Mouse (Mus musculus) testis, adult 2 months (tissue): Measurements from ENCODE around the gene Stk36.

ENCODE experiments used
- CTCF ChIP-seq: fragments of 200-500 bp; IDR thresholded peaks from 2 replicates; pipeline ENCODE4 v1.5.1; 2012; ENCODE audit warnings: low read depth, mild to moderate bottlenecking, inconsistent platforms, low read length, moderate library complexity; ENCODE audit not compliant: control insufficient read depth, insufficient read depth, insufficient replicate concordance
- POLR2A ChIP-seq: fragments of 200-500 bp; IDR thresholded peaks from 2 replicates; pipeline ENCODE4 v1.6.1; 2012; ENCODE audit warnings: low read depth, mild to moderate bottlenecking, inconsistent platforms, low read length, moderate library complexity; ENCODE audit not compliant: control insufficient read depth

DNA sequence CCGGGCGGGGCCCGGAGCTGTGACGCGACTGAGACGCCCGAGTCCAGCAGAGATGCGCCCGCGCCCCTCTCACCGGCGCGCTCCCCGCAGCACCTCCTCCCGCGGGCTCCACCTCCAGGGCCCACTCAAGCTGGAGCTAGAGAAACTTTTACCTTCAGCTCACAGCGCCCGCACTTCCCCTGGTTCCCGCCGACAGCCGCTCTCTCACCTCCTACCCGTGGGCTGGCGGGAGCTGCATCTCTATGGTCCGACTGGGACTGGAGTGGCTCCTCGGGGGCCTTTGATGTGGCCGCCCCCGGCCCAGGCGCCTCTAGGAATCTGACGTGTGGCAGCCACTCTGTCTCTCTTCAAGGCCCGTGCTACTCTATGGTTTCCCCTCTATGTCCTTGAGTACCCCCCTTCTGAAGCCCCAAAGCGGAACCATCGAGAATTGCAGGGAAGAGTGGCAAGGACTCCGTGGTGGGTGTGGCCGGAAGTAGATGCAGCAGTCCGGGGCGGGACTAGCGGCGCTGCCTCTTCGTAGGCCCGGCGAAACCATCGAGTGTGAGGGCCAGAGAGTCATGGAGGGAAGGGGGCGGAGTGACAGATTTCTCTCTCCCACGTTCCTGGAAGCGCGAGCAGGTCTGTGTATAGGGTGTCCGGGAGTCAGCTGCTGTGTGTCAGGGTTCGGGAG lies 13.3 kb upstream of the Stk36 start, which contains the start of the genes Zfp142 and Bcs1l:
- no peak for TF ChIP-seq CTCF
- TF ChIP-seq POLR2A = no peak; the same call in 1 of the 2 replicates
